Mouse (Mus musculus): ENCODE data around the gene Neurl1b.

The Neurl1b gene

GRCm38 (mm10) chr17:26494642-26495468, 80.2 kb downstream of the Neurl1b start:
- DNase-seq (ENCODE audit: low spot score in 2 of 2), result no peak

All from right cerebral cortex, postnatal 10 days (tissue).